Mouse (Mus musculus): ENCODE measurements around the gene Gtf3c2.

DNA sequence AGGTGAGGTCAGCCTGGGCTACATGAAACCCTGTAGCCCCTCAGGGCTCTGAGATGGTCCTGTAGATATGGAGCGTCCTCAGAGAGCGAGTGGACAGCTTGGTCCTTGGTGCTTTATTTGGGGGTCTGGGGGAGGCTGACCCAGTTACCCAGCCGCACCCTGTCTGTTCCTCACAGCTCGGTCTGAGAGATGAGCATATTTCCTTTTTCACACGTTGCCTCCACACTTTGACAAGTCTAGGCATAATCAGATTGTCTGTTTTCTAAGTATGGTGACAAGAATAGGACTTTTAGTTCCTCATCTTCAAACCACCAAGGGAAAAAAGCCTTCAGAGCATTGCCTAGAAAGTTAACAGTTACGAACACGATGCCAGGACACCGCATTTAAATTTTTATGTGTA, 58.8 kb downstream of the Gtf3c2 start:
- TF ChIP-seq POLR2A (IDR thresholded peaks at IDR 0.05; ENCODE audit: control insufficient read depth, extremely low read depth, insufficient read depth, low read length, poor library complexity) (no peak), CTCF (IDR thresholded peaks at IDR 0.05; ENCODE audit: borderline replicate concordance, control insufficient read depth, extremely low read depth, insufficient read depth, low read length, poor library complexity) (no peak)

Data from thymus, adult 2 months (tissue).